Mouse (Mus musculus) kidney, adult 11 months (tissue): ENCODE results near the gene Disp2.

Experiments
- DNase-seq: peaks from one replicate; pipeline ENCODE4 v3.0.0; 2022

Disp2 gene

GRCm38 (mm10) chr2:118779504-118780480 lies at the start of gene Disp2:
Gene Disp2 (plus strand): TSS chr2:118779719.
- peak; percentile 90 for DNase-seq

GRCm38 (mm10) chr2:118729816-118730621 lies 49.5 kb upstream of the Disp2 start:
- DNase-seq = no peak

GRCm38 (mm10) chr2:118730622-118730915 lies 49.0 kb upstream of the Disp2 start:
- DNase-seq = peak; percentile 51

- DNase-seq = no peak
Measured at GRCm38 (mm10) chr2:118731981-118732380, 47.5 kb upstream of the Disp2 start.

- DNase-seq = no peak
Measured at GRCm38 (mm10) chr2:118733341-118733740, 46.2 kb upstream of the Disp2 start.

GRCm38 (mm10) chr2:118740341-118740740 lies 39.2 kb upstream of the Disp2 start:
- DNase-seq = no peak

- no peak for DNase-seq
Measured at GRCm38 (mm10) chr2:118741183-118741582, 38.3 kb upstream of the Disp2 start.

GRCm38 (mm10) chr2:118743261-118743943 lies 36.1 kb upstream of the Disp2 start:
- DNase-seq = no peak

- DNase-seq = no peak
Measured at GRCm38 (mm10) chr2:118744621-118745020, 34.9 kb upstream of the Disp2 start.

GRCm38 (mm10) chr2:118745232-118745884 lies 34.2 kb upstream of the Disp2 start, which contains the start of gene Inafm2:
Gene Inafm2 (plus strand): TSS chr2:118745758.
- peak; percentile 91 for DNase-seq

GRCm38 (mm10) chr2:118745915-118746901 lies 33.3 kb upstream of the Disp2 start:
- DNase-seq = no peak

- no peak for DNase-seq
Measured at GRCm38 (mm10) chr2:118747301-118747960, 32.1 kb upstream of the Disp2 start.

- DNase-seq = no peak
Measured at GRCm38 (mm10) chr2:118749341-118749884, 30.1 kb upstream of the Disp2 start.

- DNase-seq = no peak
Measured at GRCm38 (mm10) chr2:118750476-118750875, 29.0 kb upstream of the Disp2 start.

GRCm38 (mm10) chr2:118751896-118752791 lies 27.4 kb upstream of the Disp2 start:
- DNase-seq = no peak

- no peak for DNase-seq
Measured at GRCm38 (mm10) chr2:118752792-118753108, 26.8 kb upstream of the Disp2 start.

GRCm38 (mm10) chr2:118754143-118754542 lies 25.4 kb upstream of the Disp2 start:
- no peak for DNase-seq

GRCm38 (mm10) chr2:118755407-118755806 lies 24.1 kb upstream of the Disp2 start:
- DNase-seq = no peak

GRCm38 (mm10) chr2:118756103-118756502 lies 23.4 kb upstream of the Disp2 start:
- DNase-seq = no peak

- DNase-seq = peak; percentile 56
Measured at GRCm38 (mm10) chr2:118759828-118760227, 19.7 kb upstream of the Disp2 start.
